Mouse (Mus musculus): ENCODE results near the gene Zmiz1.

GRCm38 (mm10) chr14:25600951-25601350 lies 142.0 kb downstream of the Zmiz1 start:
- TF ChIP-seq SRF (IDR thresholded peaks at IDR 0.05; ENCODE audit: control insufficient read depth, insufficient read length, low read depth) (no peak), MYOD1 (IDR thresholded peaks at IDR 0.05; ENCODE audit: control insufficient read depth in 1 of 3, insufficient read length in 2 of 3, low read depth in 2 of 3) (no peak), POLR2AphosphoS2 (IDR thresholded peaks at IDR 0.05; ENCODE audit: insufficient read length, low read depth) (no peak), E2F4 (IDR thresholded peaks at IDR 0.05; ENCODE audit: insufficient read depth) (no peak), POLR2A (IDR thresholded peaks at IDR 0.05; ENCODE audit: insufficient read length, low read depth) (no peak), USF1 (IDR thresholded peaks at IDR 0.05; ENCODE audit: low read depth) (no peak), MYOG (IDR thresholded peaks at IDR 0.05; ENCODE audit: control insufficient read depth in 1 of 3, insufficient read depth in 1 of 3, insufficient read length in 2 of 3, low read depth in 2 of 3) (no peak), MAX (IDR thresholded peaks at IDR 0.05; ENCODE audit: low read depth) (no peak), REST (IDR thresholded peaks at IDR 0.05; ENCODE audit: insufficient read depth, insufficient read length) (no peak), CEBPB (IDR thresholded peaks at IDR 0.05; ENCODE audit: insufficient read depth, poor library complexity, severe bottlenecking) (no peak), TCF3 (IDR thresholded peaks at IDR 0.05; ENCODE audit: insufficient read length, low read depth) (no peak)
